Mouse (Mus musculus) gastrocnemius, postnatal 4 days (tissue): ENCODE data around the gene Gm813. TPM values are rescaled to one million over a fixed set of nuclear protein-coding genes. Genes with fewer than 3 reads are reported as not detected.

Experiments used
- DNase-seq, 2 experiments: peaks; one replicate each; pipeline ENCODE4 v3.0.0; 2021 to 2022; ENCODE audit warnings: low spot score in 2 of 2, mixed read lengths in 2 of 2
- total RNA-seq, 2 experiments: library from RNA; stranded (reverse); gene quantifications; 2 replicates each; pipeline ENCODE4 v1.2.3; 2021

Gene Gm813
- total RNA-seq, 2 experiments from 2014 or later: not detected

- DNase-seq: no peak
These were observed 9.7 kb downstream of the Gm813 start for GRCm38 (mm10) chr16:58607101-58607500.

- no peak for DNase-seq
These were observed 12.1 kb downstream of the Gm813 start for GRCm38 (mm10) chr16:58604680-58605079.

- DNase-seq: no peak
These were observed 12.9 kb downstream of the Gm813 start for GRCm38 (mm10) chr16:58603831-58604230.

GRCm38 (mm10) chr16:58600846-58601245 is 15.9 kb downstream of the Gm813 start:
- DNase-seq: no peak

- DNase-seq: no peak
These were observed 25.5 kb downstream of the Gm813 start for GRCm38 (mm10) chr16:58591299-58591698.

GRCm38 (mm10) chr16:58589444-58589843 is 27.3 kb downstream of the Gm813 start:
- DNase-seq: no peak

GRCm38 (mm10) chr16:58573949-58574722 is 42.6 kb downstream of the Gm813 start:
- DNase-seq: no peak

- no peak for DNase-seq
These were observed 46.0 kb downstream of the Gm813 start for GRCm38 (mm10) chr16:58570694-58571264.

Other genes starting within 250 kb of the Gm813 start
- gene Dcbld2, start 208.5 kb downstream of the Gm813 start, total RNA-seq: 10 to 100 TPM; 21.8 to 23.2 TPM
- 10 to 100 TPM; 33.4 to 42.6 TPM for gene St3gal6, start 92.7 kb downstream of the Gm813 start, total RNA-seq
- gene E330017A01Rik, start 21.8 kb upstream of the Gm813 start, total RNA-seq: not detected
- 10 to 100 TPM; 10.5 to 13.0 TPM for gene Cpox, start 53.3 kb upstream of the Gm813 start, total RNA-seq
- not detected for gene Gpr15, start 102.1 kb upstream of the Gm813 start, total RNA-seq
- gene Cldnd1, start 110.9 kb upstream of the Gm813 start, total RNA-seq: 10 to 100 TPM; 57.2 to 61.9 TPM
- gene Olfr172, start 146.2 kb upstream of the Gm813 start, total RNA-seq: not detected
- gene Olfr173, start 183.3 kb upstream of the Gm813 start, total RNA-seq: not detected
- gene Olfr175-ps1, start 209.8 kb upstream of the Gm813 start, total RNA-seq: not detected